Mouse (Mus musculus) ovary, adult 10 weeks (tissue): Measurements from ENCODE around the gene Fbxw21. TPM values are rescaled to one million over a fixed set of nuclear protein-coding genes. Genes with fewer than 3 reads are reported as not detected.

Source experiments
- polyA plus RNA-seq: library from polyadenylated mRNA; stranded (reverse); fragments of 350-450 nt; fragmentation: Illumina TruSeq; extraction: RNeasy Lipid Tissue Mini Kit (QIAGEN cat#74804); gene quantifications from one replicate; pipeline ENCODE4 v1.2.3, GENCODE M21; 2014

Gene Fbxw21
- 48.7 TPM for polyA plus RNA-seq

DNA sequence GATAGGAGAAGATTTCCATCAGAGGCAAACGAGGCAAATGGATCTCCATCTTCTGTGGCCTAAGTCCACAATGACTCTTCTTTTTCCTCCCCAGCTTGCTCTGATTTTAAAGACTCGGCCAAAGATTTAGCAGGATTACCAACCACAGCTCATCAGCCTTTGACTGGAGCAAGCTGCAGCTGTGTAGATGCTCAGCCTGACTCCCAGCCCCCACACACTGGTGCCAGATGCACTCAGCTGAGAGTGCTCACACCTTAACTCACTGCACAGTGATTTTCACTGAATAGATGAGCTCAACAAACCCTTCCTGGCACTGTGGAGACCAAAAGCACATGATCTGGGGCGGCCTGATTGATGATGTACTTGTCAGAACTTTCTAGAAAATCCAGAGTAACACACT is at the start of gene Fbxw21:
TSS of gene Fbxw21 (minus strand) at position 101 of the 400 bp plus-strand sequence.

DNA sequence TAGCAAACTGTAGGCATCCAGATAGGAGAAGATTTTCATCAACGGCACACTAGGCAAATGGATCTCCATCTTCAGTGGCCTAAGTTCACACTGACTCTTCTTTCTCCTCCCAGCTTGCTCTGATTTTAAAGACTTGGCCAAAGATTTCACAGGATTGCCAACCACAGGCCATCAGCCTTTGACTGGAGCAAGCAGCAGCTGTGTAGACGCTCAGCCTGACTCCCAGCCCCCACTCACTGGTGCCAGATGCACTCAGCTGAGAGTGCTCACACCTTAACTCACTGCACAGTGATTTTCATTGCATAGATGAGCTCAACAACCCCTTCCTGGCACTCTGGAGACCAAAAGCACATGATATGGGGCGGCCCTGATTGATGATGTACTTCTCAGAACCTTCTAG is 34.0 kb upstream of the Fbxw21 start, which contains the start of gene Fbxw13:
TSS of gene Fbxw13 (minus strand) at position 101 of the 400 bp plus-strand sequence.

DNA sequence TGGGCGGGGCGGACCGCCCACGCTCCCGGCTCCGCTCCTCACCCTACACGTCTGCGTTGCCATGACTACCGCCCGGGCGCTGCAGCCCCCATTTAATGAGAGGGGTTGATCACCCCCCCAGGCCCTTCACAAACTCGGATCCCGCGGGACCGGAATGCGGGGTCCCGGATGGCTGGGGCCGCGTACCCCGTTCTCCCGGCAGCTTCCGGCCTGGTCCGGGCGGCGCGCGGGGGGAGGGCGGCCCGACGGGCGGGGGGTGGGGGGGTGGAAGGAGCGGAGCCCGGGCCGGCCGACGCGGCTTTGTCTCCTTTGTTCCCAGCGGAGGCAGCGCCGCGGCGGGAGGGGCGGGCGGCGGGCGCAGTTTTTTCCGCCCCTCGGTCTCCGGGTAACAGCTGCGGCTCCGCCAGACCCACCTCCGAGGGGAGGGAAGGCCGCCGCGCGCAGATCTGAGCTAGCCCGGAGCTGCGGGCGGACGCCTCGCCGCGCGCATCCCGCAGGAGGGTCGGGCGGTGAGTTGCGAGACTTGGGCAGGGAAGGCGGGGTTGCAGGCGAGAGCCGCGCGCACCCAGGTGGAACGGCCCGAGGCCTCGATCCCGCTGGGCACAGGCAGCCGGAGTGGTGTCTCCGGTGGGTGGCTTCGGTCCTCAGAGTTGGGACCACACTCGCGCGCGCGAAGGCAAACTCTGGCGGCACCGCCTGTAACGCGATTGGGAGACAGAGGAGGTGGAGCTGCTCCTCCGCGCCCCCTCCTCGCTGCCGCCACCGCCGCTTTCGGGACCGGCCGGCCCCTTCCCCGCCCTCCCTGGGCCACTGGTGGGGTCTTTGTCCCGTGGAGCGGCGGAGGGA is 66.5 kb downstream of the Fbxw21 start, which contains the start of gene Plxnb1:
TSS of gene Plxnb1 (plus strand) at position 253 of the 846 bp plus-strand sequence.

Other genes with a start within 250 kb of the Fbxw21 start
- gene Tmem89, start 247.4 kb downstream of the Fbxw21 start, polyA plus RNA-seq = not detected
- 22.6 TPM for gene Uqcrc1, start 225.4 kb downstream of the Fbxw21 start, polyA plus RNA-seq
- not detected for gene Col7a1, start 208.5 kb downstream of the Fbxw21 start, polyA plus RNA-seq
- not detected for gene Ucn2, start 176.0 kb downstream of the Fbxw21 start, polyA plus RNA-seq
- 0.74 TPM for gene Pfkfb4, start 170.3 kb downstream of the Fbxw21 start, polyA plus RNA-seq
- gene Shisa5, start 123.5 kb downstream of the Fbxw21 start, polyA plus RNA-seq = 23.1 TPM
- not detected for gene Trex1, start 102.3 kb downstream of the Fbxw21 start, polyA plus RNA-seq
- gene Atrip, start 87.9 kb downstream of the Fbxw21 start, polyA plus RNA-seq = 11.9 TPM
- gene Ccdc51, start 79.5 kb downstream of the Fbxw21 start, polyA plus RNA-seq = not detected
- 524 TPM for gene Tma7, start 79.5 kb downstream of the Fbxw21 start, polyA plus RNA-seq
- 1.7 TPM for gene Plxnb1, start 66.7 kb downstream of the Fbxw21 start, polyA plus RNA-seq
- gene Fbxw13, start 33.9 kb upstream of the Fbxw21 start, polyA plus RNA-seq = 15.9 TPM
- 17.8 TPM for gene Fbxw20, start 72.7 kb upstream of the Fbxw21 start, polyA plus RNA-seq
- gene Fbxw14, start 125.6 kb upstream of the Fbxw21 start, polyA plus RNA-seq = 45.1 TPM
- 71.3 TPM for gene Fbxw28, start 177.6 kb upstream of the Fbxw21 start, polyA plus RNA-seq
- 14.1 TPM for gene Fbxw22, start 242.3 kb upstream of the Fbxw21 start, polyA plus RNA-seq